Mouse (Mus musculus) MEL (cell line): ENCODE results near the gene Rars. TPM values are rescaled to one million over a fixed set of nuclear protein-coding genes. Genes with fewer than 3 reads are reported as not detected.

Source experiments
- DNase-seq: peaks from one replicate; pipeline ENCODE4 v3.0.0; 2011; ENCODE audit warnings: low read depth, low spot score
- H3K27ac ChIP-seq: 2 replicates; pipeline ENCODE4 v1.5.1; 2012; ENCODE audit warnings: low read depth, mild to moderate bottlenecking, control low read depth, low read length, moderate library complexity; ENCODE audit not compliant: control insufficient read depth
- H3K27me3 ChIP-seq, 2 experiments: fragments of 150-350 bp in 1 of 2; sonication (generic) in 1 of 2; 2 replicates each; pipeline ENCODE4 v1.6.1; 2012; ENCODE audit warnings: low read length in 2 of 2, mild to moderate bottlenecking in 2 of 2, improper control_type of control experiment in 1 of 2, moderate library complexity in 1 of 2; ENCODE audit not compliant: insufficient read depth in 2 of 2, control insufficient read depth in 1 of 2
- H3K36me3 ChIP-seq, 2 experiments: 2 replicates each; pipeline ENCODE4 v1.6.1; 2012 to 2014; ENCODE audit warnings: low read length in 2 of 2, improper control_type of control experiment in 1 of 2, inconsistent platforms in 1 of 2, mild to moderate bottlenecking in 1 of 2; ENCODE audit not compliant: insufficient read depth in 2 of 2, control insufficient read depth in 1 of 2
- H3K4me1 ChIP-seq, 2 experiments: fragments of 150-350 bp in 1 of 2; sonication (generic) in 1 of 2; 2 replicates each; pipeline ENCODE4 v1.6.1; 2012; ENCODE audit warnings: low read length in 2 of 2, improper control_type of control experiment in 1 of 2, mild to moderate bottlenecking in 1 of 2; ENCODE audit not compliant: insufficient read depth in 2 of 2, control insufficient read depth in 1 of 2
- H3K4me3 ChIP-seq, 2 experiments: fragments of 150-350 bp in 1 of 2; sonication (generic) in 1 of 2; 2 replicates each; pipeline ENCODE4 v1.5.1; 2012; ENCODE audit warnings: low read depth in 2 of 2, low read length in 2 of 2, mild to moderate bottlenecking in 2 of 2, moderate library complexity in 2 of 2, control low read depth in 1 of 2, improper control_type of control experiment in 1 of 2; ENCODE audit not compliant: control insufficient read depth in 1 of 2, insufficient read depth in 1 of 2
- H3K79me2 ChIP-seq: 2 replicates; pipeline ENCODE4 v1.6.1; 2012; ENCODE audit warnings: mild to moderate bottlenecking, low read length, moderate library complexity; ENCODE audit not compliant: control insufficient read depth, poor library complexity, insufficient read depth
- H3K9ac ChIP-seq: 2 replicates; pipeline ENCODE4 v1.6.1; 2012; ENCODE audit warnings: low read depth, mild to moderate bottlenecking, control low read depth, low read length, moderate library complexity; ENCODE audit not compliant: control insufficient read depth, poor library complexity, severe bottlenecking
- H3K9me3 ChIP-seq: fragments of 150-350 bp; sonication (generic); replicated peaks from 2 replicates; pipeline ENCODE4 v1.6.1; 2012; ENCODE audit warnings: mild to moderate bottlenecking, low read length, improper control_type of control experiment, moderate library complexity; ENCODE audit not compliant: insufficient read depth
- BHLHE40 ChIP-seq: IDR thresholded peaks from 2 replicates; pipeline ENCODE4 v1.6.1; 2012; ENCODE audit warnings: low read depth, mild to moderate bottlenecking, inconsistent platforms, low read length, improper control_type of control experiment, borderline replicate concordance
- CHD1 ChIP-seq: IDR thresholded peaks from 2 replicates; pipeline ENCODE4 v1.6.1; 2012; ENCODE audit warnings: low read depth, mild to moderate bottlenecking, inconsistent platforms, low read length, improper control_type of control experiment
- CHD2 ChIP-seq: IDR thresholded peaks from 2 replicates; pipeline ENCODE4 v1.6.1; 2011; ENCODE audit warnings: low read length, improper control_type of control experiment
- CTCF ChIP-seq, 3 experiments: IDR thresholded peaks in 2 of 3; conservative IDR thresholded peaks in 1 of 3; 2 replicates each; pipeline ENCODE4 v1.5.1; 2011 to 2012; ENCODE audit warnings: low read length in 3 of 3, low read depth in 2 of 3, mild to moderate bottlenecking in 2 of 3, improper control_type of control experiment in 1 of 3, inconsistent platforms in 1 of 3, mixed read lengths in 1 of 3, moderate library complexity in 1 of 3; ENCODE audit not compliant: control insufficient read depth in 1 of 3, insufficient read depth in 1 of 3, poor library complexity in 1 of 3, severe bottlenecking in 1 of 3
- E2F4 ChIP-seq: IDR thresholded peaks from 2 replicates; pipeline ENCODE4 v1.6.1; 2011; ENCODE audit warnings: low read depth, low read length, improper control_type of control experiment, borderline replicate concordance
- EP300 ChIP-seq, 2 experiments: IDR thresholded peaks; 2 replicates each; pipeline ENCODE4 v1.6.1; 2011; ENCODE audit warnings: improper control_type of control experiment in 2 of 2, low read length in 2 of 2, low read depth in 1 of 2, mild to moderate bottlenecking in 1 of 2
- ETS1 ChIP-seq: IDR thresholded peaks from 2 replicates; pipeline ENCODE4 v1.6.1; 2012; ENCODE audit warnings: low read depth, mild to moderate bottlenecking, inconsistent platforms, low read length, improper control_type of control experiment, moderate library complexity
- GABPA ChIP-seq: IDR thresholded peaks from 2 replicates; pipeline ENCODE4 v1.6.1; 2012; ENCODE audit warnings: low read depth, mild to moderate bottlenecking, inconsistent platforms, low read length, improper control_type of control experiment, moderate library complexity
- GATA1 ChIP-seq: IDR thresholded peaks from 2 replicates; pipeline ENCODE4 v1.6.1; 2011; ENCODE audit warnings: low read depth, low read length, improper control_type of control experiment
- JUND ChIP-seq: IDR thresholded peaks from 2 replicates; pipeline ENCODE4 v1.6.1; 2011; ENCODE audit warnings: low read depth, mild to moderate bottlenecking, improper control_type of control experiment, low read length
- KAT2A ChIP-seq: conservative IDR thresholded peaks from 2 replicates; pipeline ENCODE4 v1.6.1; 2012; ENCODE audit warnings: low read depth, low read length, improper control_type of control experiment, inconsistent platforms
- MAFK ChIP-seq: IDR thresholded peaks from 2 replicates; pipeline ENCODE4 v1.6.1; 2011; ENCODE audit warnings: low read depth, mild to moderate bottlenecking, low read length, improper control_type of control experiment, borderline replicate concordance
- MAX ChIP-seq: IDR thresholded peaks from 2 replicates; pipeline ENCODE4 v1.6.1; 2011; ENCODE audit warnings: low read length, improper control_type of control experiment
- MAZ ChIP-seq: IDR thresholded peaks from 2 replicates; pipeline ENCODE4 v1.6.1; 2012; ENCODE audit warnings: low read depth, mild to moderate bottlenecking, inconsistent platforms, low read length, improper control_type of control experiment
- MEF2A ChIP-seq: IDR thresholded peaks from 2 replicates; pipeline ENCODE4 v1.6.1; 2014; ENCODE audit warnings: low read depth, mild to moderate bottlenecking, inconsistent platforms, low read length, improper control_type of control experiment; ENCODE audit not compliant: poor library complexity, insufficient replicate concordance, severe bottlenecking; ENCODE audit errors: extremely low read depth
- MXI1 ChIP-seq: IDR thresholded peaks from 2 replicates; pipeline ENCODE4 v1.6.1; 2011; ENCODE audit warnings: mild to moderate bottlenecking, low read depth, low read length, improper control_type of control experiment
- MYB ChIP-seq: IDR thresholded peaks from 2 replicates; pipeline ENCODE4 v1.6.1; 2011; ENCODE audit warnings: mild to moderate bottlenecking, low read depth, low read length, improper control_type of control experiment
- MYC ChIP-seq: IDR thresholded peaks from 2 replicates; pipeline ENCODE4 v1.6.1; 2011; ENCODE audit warnings: low read depth, mild to moderate bottlenecking, low read length, improper control_type of control experiment, moderate library complexity
- NELFE ChIP-seq: IDR thresholded peaks from 2 replicates; pipeline ENCODE4 v1.6.1; 2011; ENCODE audit warnings: low read depth, low read length, improper control_type of control experiment
- NRF1 ChIP-seq: IDR thresholded peaks from 2 replicates; pipeline ENCODE4 v1.6.1; 2014; ENCODE audit warnings: low read depth, mild to moderate bottlenecking, inconsistent platforms, low read length, improper control_type of control experiment, moderate library complexity; ENCODE audit not compliant: poor library complexity, insufficient read depth, severe bottlenecking
- POLR2AphosphoS2 ChIP-seq: IDR thresholded peaks from 2 replicates; pipeline ENCODE4 v1.6.1; 2011; ENCODE audit warnings: low read length, improper control_type of control experiment
- POLR2AphosphoS5 ChIP-seq: IDR thresholded peaks from 2 replicates; pipeline ENCODE4 v1.6.1; 2012; ENCODE audit warnings: low read depth, borderline replicate concordance, mild to moderate bottlenecking, inconsistent platforms, low read length, moderate library complexity, mixed read lengths
- RAD21 ChIP-seq: IDR thresholded peaks from 2 replicates; pipeline ENCODE4 v1.6.1; 2011; ENCODE audit warnings: mild to moderate bottlenecking, low read depth, low read length, improper control_type of control experiment
- RCOR1 ChIP-seq: IDR thresholded peaks from 2 replicates; pipeline ENCODE4 v1.6.1; 2012; ENCODE audit warnings: low read depth, mild to moderate bottlenecking, inconsistent platforms, low read length, improper control_type of control experiment
- SIN3A ChIP-seq: IDR thresholded peaks from 2 replicates; pipeline ENCODE4 v1.6.1; 2012; ENCODE audit warnings: low read length, improper control_type of control experiment, inconsistent platforms
- SMC3 ChIP-seq: IDR thresholded peaks from 2 replicates; pipeline ENCODE4 v1.6.1; 2011; ENCODE audit warnings: low read depth, low read length, improper control_type of control experiment
- TAL1 ChIP-seq: IDR thresholded peaks from 2 replicates; pipeline ENCODE4 v1.6.1; 2012; ENCODE audit warnings: mild to moderate bottlenecking, inconsistent platforms, low read length, moderate library complexity, mixed read lengths
- TBP ChIP-seq: IDR thresholded peaks from 2 replicates; pipeline ENCODE4 v1.8.0; 2011; ENCODE audit warnings: low read depth, low read length, improper control_type of control experiment
- TCF12 ChIP-seq: IDR thresholded peaks from 2 replicates; pipeline ENCODE4 v1.6.1; 2014; ENCODE audit warnings: low read depth, mild to moderate bottlenecking, inconsistent platforms, low read length, improper control_type of control experiment, moderate library complexity
- UBTF ChIP-seq: IDR thresholded peaks from 2 replicates; pipeline ENCODE4 v1.6.1; 2012; ENCODE audit warnings: low read depth, mild to moderate bottlenecking, inconsistent platforms, low read length, improper control_type of control experiment, moderate library complexity, borderline replicate concordance; ENCODE audit not compliant: insufficient read depth
- USF1 ChIP-seq: IDR thresholded peaks from 2 replicates; pipeline ENCODE4 v1.6.1; 2014; ENCODE audit warnings: low read depth, mild to moderate bottlenecking, inconsistent platforms, low read length, improper control_type of control experiment, moderate library complexity
- USF2 ChIP-seq, 2 experiments: IDR thresholded peaks; 2 replicates each; pipeline ENCODE4 v1.6.1; 2011 to 2012; ENCODE audit warnings: improper control_type of control experiment in 2 of 2, low read length in 2 of 2, borderline replicate concordance in 1 of 2, inconsistent platforms in 1 of 2, low read depth in 1 of 2, mild to moderate bottlenecking in 1 of 2; ENCODE audit not compliant: insufficient read depth in 1 of 2
- ZKSCAN1 ChIP-seq: IDR thresholded peaks from 2 replicates; pipeline ENCODE4 v1.6.1; 2012; ENCODE audit warnings: low read depth, mild to moderate bottlenecking, inconsistent platforms, low read length, improper control_type of control experiment, moderate library complexity
- ZMIZ1 ChIP-seq: IDR thresholded peaks from 2 replicates; pipeline ENCODE4 v1.6.1; 2012; ENCODE audit warnings: low read depth, mild to moderate bottlenecking, inconsistent platforms, low read length, improper control_type of control experiment, moderate library complexity
- ZNF384 ChIP-seq: IDR thresholded peaks from 2 replicates; pipeline ENCODE4 v1.6.1; 2012; ENCODE audit warnings: low read depth, mild to moderate bottlenecking, inconsistent platforms, low read length, improper control_type of control experiment
- polyA plus RNA-seq, 2 experiments: library from polyadenylated mRNA; stranded (reverse) in 1 of 2; unstranded in 1 of 2; fragments of >175 nt in 1 of 2; fragments of >200 nt in 1 of 2; gene quantifications; 2 replicates each; pipeline versions ENCODE4 v1.2.1 to v1.2.4; 2012; ENCODE audit warnings: low replicate concordance in 2 of 2, low read depth in 1 of 2; ENCODE audit not compliant: insufficient read length in 2 of 2, insufficient read depth in 1 of 2, missing spikeins in 1 of 2
- total RNA-seq: library from RNA; depleted of rRNA; stranded (reverse); fragments of 300-350 nt; gene quantifications from 2 replicates; pipeline ENCODE4 v1.2.3, GENCODE M21; 2012; rRNA removed

The Rars gene
- total RNA-seq = 251 and 268 TPM in 2 replicates
- polyA plus RNA-seq = 100 to 1,000 TPM; 193 to 396 TPM

- peak; percentile 99 for DNase-seq
- Histone ChIP-seq H3K4me1 (peaks cover 14 to 20% of the 10 kb centered on the region in 2 experiments), H3K27me3 (no peaks in the 10 kb centered on the region), H3K4me3 (peak within 1 kb of the TSS; percentile 80 to 99), H3K36me3 (peaks cover 25 to 33% of the 10 kb centered on the region in 2 experiments), H3K9me3 (no peaks in the 10 kb centered on the region), H3K27ac (peak within 1 kb of the TSS; percentile 4), H3K79me2 (peaks cover 41% of the 10 kb centered on the region), H3K9ac (peak within 1 kb of the TSS; percentile 86)
- TF ChIP-seq SMC3 = peak; percentile 34; the same call in 1 of the 2 replicates
- TF ChIP-seq MAFK = no peak
- TF ChIP-seq JUND = no peak
- TF ChIP-seq MYC = peak; percentile 87
- no peak for TF ChIP-seq MEF2A
- peak; percentile 10 for TF ChIP-seq RAD21
- TF ChIP-seq NRF1 = no peak
- peak; percentile 78 for TF ChIP-seq MAX
- peak in 1 of 2 experiments; percentile 46; a peak in 1 of 4 replicates for TF ChIP-seq EP300 (IDR thresholded peaks at IDR 0.05; ENCODE audit: low read depth in 1 of 2, low read length in 2 of 2)
- TF ChIP-seq POLR2AphosphoS5 = no peak
- TF ChIP-seq MYB = no peak
- no peak for TF ChIP-seq GATA1
- no peak for TF ChIP-seq ZKSCAN1
- no peak for TF ChIP-seq CHD2
- TF ChIP-seq ZNF384 = peak; percentile 43
- peak; percentile 50; the same call in 1 of the 2 replicates for TF ChIP-seq USF1
- TF ChIP-seq CHD1 = no peak
- peak; percentile 75; the same call in 1 of the 2 replicates for TF ChIP-seq ZMIZ1
- TF ChIP-seq CTCF (IDR thresholded peaks at IDR 0.05 in 2 of 3, conservative IDR thresholded peaks at IDR 0.05 in 1 of 3; ENCODE audit: control insufficient read depth in 1 of 3, insufficient read depth in 1 of 3, low read depth in 2 of 3, low read length in 3 of 3, poor library complexity in 1 of 3, severe bottlenecking in 1 of 3) = peak; percentile 76 to 96 (median 94)
- peak; percentile 70; the same call in 1 of the 2 replicates for TF ChIP-seq RCOR1
- peak; percentile 64; the same call in 1 of the 2 replicates for TF ChIP-seq BHLHE40
- peak; percentile 71 for TF ChIP-seq TCF12
- peak; percentile 70 for TF ChIP-seq KAT2A
- TF ChIP-seq TBP = peak; percentile 83
- no peak for TF ChIP-seq TAL1
- 0 out of 2 replicates have a peak, but pooled peaks have one; percentile 54 for TF ChIP-seq MAZ
- TF ChIP-seq NELFE = peak; percentile 97
- 0 out of 2 replicates have a peak, but pooled peaks have one; percentile 23 for TF ChIP-seq E2F4
- TF ChIP-seq USF2 (IDR thresholded peaks at IDR 0.05; ENCODE audit: borderline replicate concordance in 1 of 2, insufficient read depth in 1 of 2, low read depth in 1 of 2, low read length in 2 of 2) = no peak
- TF ChIP-seq SIN3A = peak; percentile 97
- TF ChIP-seq GABPA = peak; percentile 64; the same call in 1 of the 2 replicates
- TF ChIP-seq MXI1 = peak; percentile 94
- TF ChIP-seq POLR2AphosphoS2 = peak; percentile 91
- no peak for TF ChIP-seq UBTF
- TF ChIP-seq ETS1 = peak; percentile 60
Observed at GRCm38 (mm10) chr11:35834022-35834760, at the start of gene Rars. Rars (minus strand) TSS chr11:35834506.
